Comparison of ENCODE assay signal across 8 mouse cellular contexts in genomic region chr11:79660361-79661205, GRCm38 (mm10).
DNase-seq lines count a peak whose midpoint lies in the region; ATAC-seq and TF ChIP-seq lines count a peak whose summit lies in the region.

No protein-coding gene starts in this region.

- H3K27ac ChIP-seq in embryonic facial prominence, embryonic 11.5 days (replicated peaks; ENCODE audit: low read depth, low read length) = no peak overlapping the region
- no peak overlapping the region for H3K27ac ChIP-seq in heart, postnatal 0 days (ENCODE audit: low read depth)
- 0 out of 2 replicates have a peak overlapping the region, but pooled peaks have one; percentile 1 for H3K27ac ChIP-seq in liver, postnatal 0 days (ENCODE audit: low read depth)
- H3K27ac ChIP-seq in neural tube, embryonic 14.5 days (ENCODE audit: low read depth, low read length) = no peak overlapping the region
- H3K27ac ChIP-seq in testis, adult 2 months (ENCODE audit: control insufficient read depth, insufficient read depth, low read depth, low read length) = peak overlapping the region; percentile 47

- ATAC-seq in embryonic facial prominence, embryonic 11.5 days (replicated peaks; ENCODE audit: insufficient number of reproducible peaks, low FRiP score, low TSS enrichment, low read depth) = peak; percentile 75
- peak; percentile 51; the same call in 1 of the 2 replicates for ATAC-seq in heart, postnatal 0 days (ENCODE audit: insufficient read depth, low read depth)
- ATAC-seq in liver, postnatal 0 days = peak; percentile 94
- ATAC-seq in neural tube, embryonic 14.5 days (ENCODE audit: low read depth) = peak; percentile 89

- no peak for TF ChIP-seq EP300 in heart, postnatal 0 days (IDR thresholded peaks at IDR 0.05; ENCODE audit: low read depth)
- TF ChIP-seq EP300 in liver, postnatal 0 days (IDR thresholded peaks at IDR 0.05; ENCODE audit: low read depth) = no peak

- no peaks in the 10 kb centered on the region for H3K27me3 ChIP-seq in embryonic facial prominence, embryonic 11.5 days (ENCODE audit: control insufficient read depth, insufficient read depth, low read length)
- peaks cover 40% of the 10 kb centered on the region for H3K27me3 ChIP-seq in heart, postnatal 0 days (ENCODE audit: control insufficient read depth, insufficient read depth, low read length)
- H3K27me3 ChIP-seq in liver, postnatal 0 days (ENCODE audit: insufficient read depth, low read length) = peaks cover 6% of the 10 kb centered on the region; the same call in 1 of the 2 replicates
- H3K27me3 ChIP-seq in neural tube, embryonic 14.5 days (ENCODE audit: control insufficient read depth, insufficient read depth, low read length) = no peaks in the 10 kb centered on the region; the same call in 1 of the 2 replicates
- H3K27me3 ChIP-seq in testis, adult 2 months (ENCODE audit: control insufficient read depth, insufficient read depth, low read length) = no peaks in the 10 kb centered on the region

- under 1% methylated on average over 68 of the region's 69 CpGs for WGBS in embryonic facial prominence, embryonic 11.5 days
- WGBS in heart, postnatal 0 days = 2% methylated on average over 68 of the region's 69 CpGs
- WGBS in liver, postnatal 0 days (ENCODE audit: insufficient replicate concordance) = 4% methylated on average over 62 of the region's 69 CpGs
- under 1% methylated on average over 69 of the region's 69 CpGs for WGBS in neural tube, embryonic 14.5 days

- H3K9me3 ChIP-seq in embryonic facial prominence, embryonic 11.5 days (replicated peaks; ENCODE audit: control insufficient read depth, low read length) = no peaks in the 10 kb centered on the region
- H3K9me3 ChIP-seq in heart, postnatal 0 days (replicated peaks; ENCODE audit: control insufficient read depth, low read length) = no peaks in the 10 kb centered on the region
- no peaks in the 10 kb centered on the region for H3K9me3 ChIP-seq in liver, postnatal 0 days (ENCODE audit: low read length)
- H3K9me3 ChIP-seq in neural tube, embryonic 14.5 days (ENCODE audit: control insufficient read depth, low read length) = no peaks in the 10 kb centered on the region

- peak overlapping the region; percentile 82 for H3K9ac ChIP-seq in embryonic facial prominence, embryonic 11.5 days (replicated peaks; ENCODE audit: low read length)
- 0 out of 2 replicates have a peak overlapping the region, but pooled peaks have one; percentile 0 for H3K9ac ChIP-seq in heart, postnatal 0 days (replicated peaks; ENCODE audit: low read depth, low read length)
- H3K9ac ChIP-seq in liver, postnatal 0 days (replicated peaks) = peak overlapping the region; percentile 53
- peak overlapping the region; percentile 35 for H3K9ac ChIP-seq in neural tube, embryonic 14.5 days (replicated peaks; ENCODE audit: low read depth, low read length)

- H3K4me2 ChIP-seq in embryonic facial prominence, embryonic 11.5 days (ENCODE audit: low read depth, low read length) = peak overlapping the region; percentile 81
- peak overlapping the region; percentile 81 for H3K4me2 ChIP-seq in heart, postnatal 0 days (ENCODE audit: low read depth, low read length)
- peak overlapping the region; percentile 79 for H3K4me2 ChIP-seq in liver, postnatal 0 days (ENCODE audit: low read depth, low read length)
- H3K4me2 ChIP-seq in neural tube, embryonic 14.5 days (ENCODE audit: low read depth, low read length) = peak overlapping the region; percentile 60

- H3K4me3 ChIP-seq in embryonic facial prominence, embryonic 11.5 days (ENCODE audit: low read depth, low read length) = peak overlapping the region; percentile 57
- H3K4me3 ChIP-seq in heart, postnatal 0 days (ENCODE audit: low read depth, low read length) = peak overlapping the region; percentile 52
- H3K4me3 ChIP-seq in liver, postnatal 0 days (ENCODE audit: low read depth, low read length) = peak overlapping the region; percentile 39
- peak overlapping the region; percentile 40 for H3K4me3 ChIP-seq in neural tube, embryonic 14.5 days (ENCODE audit: low read depth, low read length)
- peak overlapping the region; percentile 90 for H3K4me3 ChIP-seq in testis, adult 2 months (ENCODE audit: control insufficient read depth, low read depth, low read length)

- peak; percentile 37 for TF ChIP-seq POLR2A in testis, adult 2 months (IDR thresholded peaks at IDR 0.05; ENCODE audit: control insufficient read depth, low read depth, low read length)

- no peaks in the 10 kb centered on the region for H3K36me3 ChIP-seq in embryonic facial prominence, embryonic 11.5 days (replicated peaks; ENCODE audit: control insufficient read depth, insufficient read depth, low read depth, low read length)
- H3K36me3 ChIP-seq in heart, postnatal 0 days (replicated peaks; ENCODE audit: control insufficient read depth, insufficient read depth, low read length) = no peaks in the 10 kb centered on the region
- H3K36me3 ChIP-seq in liver, postnatal 0 days (replicated peaks; ENCODE audit: insufficient read depth, low read length) = no peaks in the 10 kb centered on the region
- no peaks in the 10 kb centered on the region for H3K36me3 ChIP-seq in neural tube, embryonic 14.5 days (ENCODE audit: control insufficient read depth, insufficient read depth, low read length)
- H3K36me3 ChIP-seq in testis, adult 2 months (ENCODE audit: control insufficient read depth, insufficient read depth, low read length) = no peaks in the 10 kb centered on the region

- DNase-seq in A20 (ENCODE audit: low read depth, low spot score) = peak; percentile 87
- DNase-seq in adrenal gland, postnatal 36 days = peak; percentile 75 to 83
- DNase-seq in embryonic facial prominence, embryonic 11.5 days (ENCODE audit: low spot score) = peak; percentile 96
- DNase-seq in heart, postnatal 0 days (ENCODE audit: low spot score) = peak; percentile 11
- peak; percentile 93 to 97 for DNase-seq in kidney, postnatal 25 days
- DNase-seq in liver, postnatal 0 days = peak; percentile 85

- H3K4me1 ChIP-seq in embryonic facial prominence, embryonic 11.5 days (ENCODE audit: control insufficient read depth, insufficient read depth, low read length) = peaks cover 3% of the 10 kb centered on the region
- peaks cover 8% of the 10 kb centered on the region for H3K4me1 ChIP-seq in heart, postnatal 0 days (ENCODE audit: control insufficient read depth, insufficient read depth)
- H3K4me1 ChIP-seq in liver, postnatal 0 days (ENCODE audit: insufficient read depth) = peaks cover 34% of the 10 kb centered on the region
- peaks cover 16% of the 10 kb centered on the region for H3K4me1 ChIP-seq in neural tube, embryonic 14.5 days (ENCODE audit: control insufficient read depth, insufficient read depth, low read length)
- peaks cover 12% of the 10 kb centered on the region for H3K4me1 ChIP-seq in testis, adult 2 months (ENCODE audit: control insufficient read depth, insufficient read depth, low read length)

- TF ChIP-seq CTCF in heart, postnatal 0 days (IDR thresholded peaks at IDR 0.05; ENCODE audit: low read depth) = no peak
- no peak for TF ChIP-seq CTCF in liver, postnatal 0 days (IDR thresholded peaks at IDR 0.05; ENCODE audit: low read depth)
- TF ChIP-seq CTCF in testis, adult 2 months (IDR thresholded peaks at IDR 0.05; ENCODE audit: control insufficient read depth, insufficient read depth, insufficient replicate concordance, low read depth, low read length) = no peak; the same call in 1 of the 2 replicates

Comparison
In these comparisons a context has a peak if more than half of its experiments do, and no peak if none do; other contexts are left out.
1. DNase-seq: peak in every context shown above with its lines; median percentile 96 in embryonic facial prominence, embryonic 11.5 days; 95 in kidney, postnatal 25 days; 87 in A20; 85 in liver, postnatal 0 days; 79 in adrenal gland, postnatal 36 days; 11 in heart, postnatal 0 days.
2. H3K27ac ChIP-seq: peak in liver, postnatal 0 days (single experiment) and testis, adult 2 months (single experiment); none in embryonic facial prominence, embryonic 11.5 days (single experiment), heart, postnatal 0 days (single experiment) and neural tube, embryonic 14.5 days (single experiment).
3. H3K4me3 ChIP-seq: peak in every context shown above with its lines; median percentile 90 in testis, adult 2 months; 57 in embryonic facial prominence, embryonic 11.5 days; 52 in heart, postnatal 0 days; 40 in neural tube, embryonic 14.5 days; 39 in liver, postnatal 0 days.
4. H3K9ac ChIP-seq: peak in every context shown above with its lines; median percentile 82 in embryonic facial prominence, embryonic 11.5 days; 53 in liver, postnatal 0 days; 35 in neural tube, embryonic 14.5 days; 0 in heart, postnatal 0 days.
5. Peak in every context shown above with its lines, with median percentiles within 50 percentile points of each other: ATAC-seq and H3K4me2 ChIP-seq.